Mouse (Mus musculus) myocyte (in vitro differentiated cells): ENCODE data around the gene Paqr6.

ENCODE experiments used
- E2F4 ChIP-seq: IDR thresholded peaks from one replicate; pipeline ENCODE4 v1.6.1; 2011; ENCODE audit warnings: mild to moderate bottlenecking, control low read depth, moderate library complexity; ENCODE audit not compliant: insufficient read depth
- MAX ChIP-seq: IDR thresholded peaks from one replicate; pipeline ENCODE4 v1.6.1; 2011; ENCODE audit warnings: low read depth, mild to moderate bottlenecking, control low read depth
- MYOD1 ChIP-seq, 3 experiments: IDR thresholded peaks; one replicate each; pipeline ENCODE4 v1.6.1; 2011; ENCODE audit warnings: control low read depth in 2 of 3, low read depth in 2 of 3, mild to moderate bottlenecking in 2 of 3, moderate library complexity in 1 of 3; ENCODE audit not compliant: insufficient read length in 2 of 3, control insufficient read depth in 1 of 3
- MYOG ChIP-seq, 3 experiments: IDR thresholded peaks; one replicate each; pipeline ENCODE4 v1.6.1; 2011; ENCODE audit warnings: control low read depth in 2 of 3, low read depth in 2 of 3, mild to moderate bottlenecking in 2 of 3; ENCODE audit not compliant: insufficient read length in 2 of 3, control insufficient read depth in 1 of 3, insufficient read depth in 1 of 3
- POLR2A ChIP-seq: IDR thresholded peaks from one replicate; pipeline ENCODE4 v1.6.1; 2011; ENCODE audit warnings: low read depth, mild to moderate bottlenecking, control low read depth, moderate library complexity; ENCODE audit not compliant: insufficient read length
- POLR2AphosphoS2 ChIP-seq: IDR thresholded peaks from one replicate; pipeline ENCODE4 v1.6.1; 2011; ENCODE audit warnings: low read depth, control low read depth; ENCODE audit not compliant: insufficient read length
- TCF12 ChIP-seq: IDR thresholded peaks from one replicate; pipeline ENCODE4 v1.6.1; 2011; ENCODE audit warnings: mild to moderate bottlenecking, control low read depth; ENCODE audit not compliant: poor library complexity, insufficient read depth, severe bottlenecking
- TCF3 ChIP-seq: IDR thresholded peaks from one replicate; pipeline ENCODE4 v1.6.1; 2011; ENCODE audit warnings: low read depth, control low read depth; ENCODE audit not compliant: insufficient read length
- USF1 ChIP-seq: IDR thresholded peaks from one replicate; pipeline ENCODE4 v1.6.1; 2011; ENCODE audit warnings: low read depth, mild to moderate bottlenecking, control low read depth, moderate library complexity

DNA sequence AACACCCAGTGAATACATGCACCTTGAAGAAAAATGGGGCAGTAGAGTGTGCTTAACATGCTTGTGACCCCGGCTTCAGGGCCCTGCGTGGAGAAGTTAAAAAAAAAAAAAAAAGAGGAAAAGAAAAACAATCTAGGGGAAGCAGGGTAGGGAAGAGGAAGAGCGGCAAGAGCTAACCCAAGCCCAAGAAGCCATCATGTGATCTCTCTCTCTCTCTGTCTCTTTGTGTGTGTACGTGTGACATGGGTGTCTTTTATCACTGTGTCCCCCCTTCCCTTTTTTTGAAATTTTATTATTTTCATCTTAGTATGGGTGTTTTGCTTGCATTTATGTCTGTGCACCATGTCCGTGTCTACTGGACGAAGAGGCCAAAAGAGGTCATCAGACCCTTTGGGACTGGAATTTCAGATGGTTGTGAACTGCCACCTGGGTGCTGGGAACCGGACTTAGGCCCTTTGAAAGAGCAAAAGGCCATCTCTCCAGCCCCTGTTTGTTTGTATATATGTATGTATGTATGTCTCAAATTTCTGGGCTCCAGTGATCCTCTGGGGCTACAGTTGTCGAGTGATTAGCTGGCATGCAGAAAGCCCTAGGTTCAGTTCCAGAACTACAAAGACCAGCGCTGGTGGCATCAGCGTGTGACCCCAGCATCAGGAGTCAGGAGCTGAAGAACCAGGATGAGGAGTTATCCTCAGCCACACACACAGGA is 39.3 kb downstream of the Paqr6 start:
- no peak for TF ChIP-seq USF1
- no peak for TF ChIP-seq TCF12
- TF ChIP-seq POLR2A, result no peak
- no peak for TF ChIP-seq MYOD1 (IDR thresholded peaks at IDR 0.05; ENCODE audit: control insufficient read depth in 1 of 3, insufficient read length in 2 of 3, low read depth in 2 of 3)
- TF ChIP-seq MYOG (IDR thresholded peaks at IDR 0.05; ENCODE audit: control insufficient read depth in 1 of 3, insufficient read depth in 1 of 3, insufficient read length in 2 of 3, low read depth in 2 of 3), result no peak
- TF ChIP-seq E2F4, result no peak
- TF ChIP-seq POLR2AphosphoS2, result no peak
- TF ChIP-seq TCF3, result no peak
- TF ChIP-seq MAX, result no peak
